In genomic region chr2:80913478-80913877, GRCm38 (mm10) we compare ENCODE assay signal across 29 mouse cellular contexts.
"Had no signal": no experiment of that assay in that cellular context is flagged by ENCODE, and none has a peak within 500 bp of the region (broad histone marks: within the 10 kb centered on the region; RNA-seq: fewer than 3 reads in every experiment).

No protein-coding gene starts in this region.

- H3K27ac ChIP-seq: embryonic facial prominence, embryonic 10.5 days; embryonic facial prominence, embryonic 12.5 days; embryonic facial prominence, embryonic 13.5 days; embryonic facial prominence, embryonic 15.5 days; forebrain, embryonic 10.5 days; forebrain, embryonic 12.5 days; forebrain, embryonic 13.5 days; forebrain, embryonic 15.5 days; gastrocnemius, adult 2 months; heart, adult 2 months had no signal

- ATAC-seq: forebrain, embryonic 13.5 days; forebrain, embryonic 14.5 days; forebrain, embryonic 15.5 days; forebrain, embryonic 16.5 days; forebrain, postnatal 0 days had no signal

- H3K9ac ChIP-seq: embryonic facial prominence, embryonic 12.5 days; embryonic facial prominence, embryonic 13.5 days; embryonic facial prominence, embryonic 15.5 days; forebrain, embryonic 12.5 days; forebrain, embryonic 13.5 days; forebrain, embryonic 15.5 days; forebrain, postnatal 0 days had no signal

- H3K9me3 ChIP-seq: embryonic facial prominence, embryonic 10.5 days; embryonic facial prominence, embryonic 12.5 days; embryonic facial prominence, embryonic 13.5 days; embryonic facial prominence, embryonic 15.5 days; forebrain, embryonic 10.5 days; forebrain, embryonic 12.5 days; forebrain, embryonic 13.5 days; forebrain, embryonic 15.5 days had no signal

- H3K4me3 ChIP-seq: embryonic facial prominence, embryonic 10.5 days; embryonic facial prominence, embryonic 12.5 days; embryonic facial prominence, embryonic 13.5 days; embryonic facial prominence, embryonic 15.5 days; erythroblast, embryonic 14.5 days; forebrain, embryonic 10.5 days; forebrain, embryonic 12.5 days; forebrain, embryonic 13.5 days; forebrain, embryonic 15.5 days; gastrocnemius, adult 2 months; heart, adult 2 months had no signal

- H3K36me3 ChIP-seq: embryonic facial prominence, embryonic 10.5 days; embryonic facial prominence, embryonic 12.5 days; embryonic facial prominence, embryonic 13.5 days; embryonic facial prominence, embryonic 15.5 days; forebrain, embryonic 10.5 days; forebrain, embryonic 12.5 days; forebrain, embryonic 15.5 days had no signal

- H3K27me3 ChIP-seq: embryonic facial prominence, embryonic 12.5 days; embryonic facial prominence, embryonic 13.5 days; embryonic facial prominence, embryonic 15.5 days; forebrain, embryonic 12.5 days; forebrain, embryonic 13.5 days; forebrain, embryonic 15.5 days had no signal

- H3K4me1 ChIP-seq: embryonic facial prominence, embryonic 10.5 days; embryonic facial prominence, embryonic 12.5 days; embryonic facial prominence, embryonic 13.5 days; embryonic facial prominence, embryonic 15.5 days; forebrain, embryonic 10.5 days; forebrain, embryonic 12.5 days; forebrain, embryonic 13.5 days; forebrain, embryonic 15.5 days had no signal

- H3K4me2 ChIP-seq: embryonic facial prominence, embryonic 12.5 days; embryonic facial prominence, embryonic 13.5 days; embryonic facial prominence, embryonic 15.5 days; forebrain, embryonic 12.5 days; forebrain, embryonic 13.5 days; forebrain, embryonic 15.5 days had no signal

- DNase-seq: cerebellum, adult 2 months; cerebellum, adult 8-10 months; cerebellum, adult 9-10 months; cerebellum, adult 9-11 months; cerebellum, postnatal 10 days; cerebellum, postnatal 14 days; cerebellum, postnatal 25 days; cerebellum, postnatal 36 days; embryo, embryonic 11 days; forebrain, postnatal 0 days; gastrocnemius, adult 2 months; gastrocnemius, postnatal 10 days; gastrocnemius, postnatal 14 days; gastrocnemius, postnatal 25 days; gastrocnemius, postnatal 36 days; heart, adult 11 months; heart, adult 18-20 months; heart, adult 2 months had no signal
